ENCODE assay signal across 8 mouse cellular contexts in the genomic region with DNA sequence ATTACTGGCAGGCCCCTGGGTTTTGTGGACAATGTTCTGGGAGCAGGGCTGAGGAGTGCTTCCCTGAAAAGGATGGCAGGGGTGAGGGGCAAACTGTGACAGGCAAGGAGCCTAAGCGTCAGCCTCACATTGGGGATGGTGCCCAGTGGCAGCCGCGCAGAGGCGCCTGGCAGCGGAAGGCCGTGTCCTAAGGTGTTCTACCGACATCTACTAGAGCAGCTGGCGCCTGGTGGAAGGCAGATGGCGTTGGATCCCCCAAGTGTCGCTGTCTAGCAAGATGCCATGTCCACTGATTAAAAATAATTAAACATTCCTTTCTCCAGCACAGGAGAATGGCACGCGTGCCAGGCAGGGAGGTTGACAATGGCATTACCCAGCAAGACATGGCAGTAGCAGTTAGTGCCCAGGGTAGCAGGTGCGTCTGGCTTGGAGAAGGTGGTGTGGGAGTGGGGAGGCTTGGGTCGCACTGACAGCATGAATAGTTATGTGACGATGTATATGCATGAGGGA.
A peak's percentile ranks its signal among the peaks of the same experiment; 100 is the strongest.
DNase-seq lines count a peak whose midpoint lies in the region; ATAC-seq lines count a peak whose summit lies in the region.

No protein-coding gene starts in this region.

- no peak overlapping the region; a peak in 1 of 4 replicates for H3K27ac ChIP-seq in heart, embryonic 14.5 days (replicated peaks in 1 of 2; ENCODE audit: control insufficient read depth in 1 of 2, insufficient read depth in 1 of 2, low read depth in 2 of 2, low read length in 2 of 2)
- peak overlapping the region; percentile 81 for H3K27ac ChIP-seq in hindbrain, embryonic 12.5 days
- peak overlapping the region; percentile 65; the same call in 1 of the 2 replicates for H3K27ac ChIP-seq in neural tube, embryonic 14.5 days (ENCODE audit: low read depth, low read length)

- H3K27me3 ChIP-seq in heart, embryonic 14.5 days (ENCODE audit: control insufficient read depth, insufficient read depth, low read length), result no peaks in the 10 kb centered on the region
- H3K27me3 ChIP-seq in hindbrain, embryonic 12.5 days, result 0 out of 2 replicates have a peak, but pooled peaks cover 2% of the 10 kb centered on the region
- no peaks in the 10 kb centered on the region for H3K27me3 ChIP-seq in neural tube, embryonic 14.5 days (ENCODE audit: control insufficient read depth, insufficient read depth, low read length)

- peaks cover 14 to 18% of the 10 kb centered on the region in 2 experiments for H3K4me1 ChIP-seq in heart, embryonic 14.5 days (ENCODE audit: control insufficient read depth in 2 of 2, insufficient read depth in 2 of 2, low read length in 2 of 2)
- H3K4me1 ChIP-seq in hindbrain, embryonic 12.5 days, result peaks cover 29% of the 10 kb centered on the region
- peaks cover 19% of the 10 kb centered on the region for H3K4me1 ChIP-seq in neural tube, embryonic 14.5 days (ENCODE audit: control insufficient read depth, insufficient read depth, low read length)

- no peak overlapping the region for H3K9ac ChIP-seq in heart, embryonic 14.5 days (ENCODE audit: low read length)
- no peak overlapping the region for H3K9ac ChIP-seq in hindbrain, embryonic 12.5 days
- no peak overlapping the region for H3K9ac ChIP-seq in neural tube, embryonic 14.5 days (replicated peaks; ENCODE audit: low read depth, low read length)

- H3K9me3 ChIP-seq in heart, embryonic 14.5 days (ENCODE audit: control insufficient read depth, low read length), result no peaks in the 10 kb centered on the region
- H3K9me3 ChIP-seq in hindbrain, embryonic 12.5 days (replicated peaks), result no peaks in the 10 kb centered on the region
- no peaks in the 10 kb centered on the region for H3K9me3 ChIP-seq in neural tube, embryonic 14.5 days (ENCODE audit: control insufficient read depth, low read length)

- ATAC-seq in heart, embryonic 14.5 days (ENCODE audit: insufficient number of reproducible peaks, insufficient read depth, low FRiP score, low read depth), result 0 out of 2 replicates have a peak, but pooled peaks have one; percentile 35
- ATAC-seq in hindbrain, embryonic 12.5 days (ENCODE audit: low FRiP score), result peak; percentile 74
- peak; percentile 84 for ATAC-seq in neural tube, embryonic 14.5 days (ENCODE audit: low read depth)
- ATAC-seq in inflammation-experienced regulatory T-cells, adult 6 months, result no peak

- peak overlapping the region in 1 of 2 experiments; percentile 8; a peak in 2 of 4 replicates for H3K4me3 ChIP-seq in heart, embryonic 14.5 days (ENCODE audit: control insufficient read depth in 1 of 2, insufficient read depth in 1 of 2, low read depth in 1 of 2, low read length in 2 of 2)
- H3K4me3 ChIP-seq in hindbrain, embryonic 12.5 days, result no peak overlapping the region
- H3K4me3 ChIP-seq in neural tube, embryonic 14.5 days (ENCODE audit: low read depth, low read length), result no peak overlapping the region

- 36% methylated on average over 15 of the region's 15 CpGs for WGBS in heart, embryonic 14.5 days
- WGBS in hindbrain, embryonic 12.5 days, result 16% methylated on average over 15 of the region's 15 CpGs
- 11% methylated on average over 15 of the region's 15 CpGs for WGBS in neural tube, embryonic 14.5 days

- peak overlapping the region; percentile 50 for H3K4me2 ChIP-seq in heart, embryonic 14.5 days (ENCODE audit: low read length)
- peak overlapping the region; percentile 44 for H3K4me2 ChIP-seq in hindbrain, embryonic 12.5 days (replicated peaks)
- H3K4me2 ChIP-seq in neural tube, embryonic 14.5 days (ENCODE audit: low read depth, low read length), result peak overlapping the region; percentile 23; the same call in 1 of the 2 replicates

- no peaks in the 10 kb centered on the region for H3K36me3 ChIP-seq in heart, embryonic 14.5 days (ENCODE audit: control insufficient read depth, insufficient read depth, low read length)
- H3K36me3 ChIP-seq in hindbrain, embryonic 12.5 days, result no peaks in the 10 kb centered on the region
- no peaks in the 10 kb centered on the region for H3K36me3 ChIP-seq in neural tube, embryonic 14.5 days (ENCODE audit: control insufficient read depth, insufficient read depth, low read length)

- no peak for DNase-seq in heart, adult 18-20 months
- peak; percentile 14 for DNase-seq in right cerebral cortex, adult 18-20 months
- no peak for DNase-seq in right cerebral cortex, postnatal 4 days
- no peak for DNase-seq in adipocyte (ENCODE audit: low spot score)

Comparison
In these comparisons a context has a peak if more than half of its experiments do, and no peak if none do; other contexts are left out.
1. H3K27ac ChIP-seq: peak in hindbrain, embryonic 12.5 days (single experiment) and neural tube, embryonic 14.5 days (single experiment); none in heart, embryonic 14.5 days (0 of 2).
2. Peak in every context shown above with its lines, with median percentiles within 50 percentile points of each other: H3K4me2 ChIP-seq.